Mouse (Mus musculus) cerebellum, adult 18-20 months (tissue): ENCODE results near the gene Ahrr.

Experiments used
- DNase-seq, 2 experiments: peaks; one replicate each; pipeline ENCODE4 v3.0.0; 2021

The Ahrr gene

GRCm38 (mm10) chr13:74292167-74292566, at the start of gene Ahrr:
Gene Ahrr (minus strand): TSS chr13:74292331.
- no peak for DNase-seq

- DNase-seq: peak; percentile 27 to 30
These were observed 48.9 kb upstream of the Ahrr start for GRCm38 (mm10) chr13:74341036-74341435.

GRCm38 (mm10) chr13:74329321-74329720, 37.2 kb upstream of the Ahrr start:
- no peak for DNase-seq

GRCm38 (mm10) chr13:74317170-74317849, 25.2 kb upstream of the Ahrr start, which contains the start of gene Pdcd6:
Gene Pdcd6 (minus strand): TSS chr13:74317580.
- DNase-seq: peak; percentile 88 to 94

- no peak for DNase-seq
These were observed 24.6 kb upstream of the Ahrr start for GRCm38 (mm10) chr13:74316789-74317169.

- no peak for DNase-seq
These were observed 24.3 kb upstream of the Ahrr start for GRCm38 (mm10) chr13:74316386-74316785.

GRCm38 (mm10) chr13:74314616-74315015, 22.5 kb upstream of the Ahrr start:
- DNase-seq: no peak

- no peak for DNase-seq
These were observed 13.6 kb upstream of the Ahrr start for GRCm38 (mm10) chr13:74305780-74306179.

GRCm38 (mm10) chr13:74305380-74305779, 13.2 kb upstream of the Ahrr start:
- no peak for DNase-seq

- no peak for DNase-seq
These were observed 10.2 kb upstream of the Ahrr start for GRCm38 (mm10) chr13:74302050-74303037.

GRCm38 (mm10) chr13:74301607-74301984, 9.5 kb upstream of the Ahrr start:
- DNase-seq: no peak

GRCm38 (mm10) chr13:74300925-74301606, 8.9 kb upstream of the Ahrr start:
- peak; percentile 57 to 66 for DNase-seq

- no peak for DNase-seq
These were observed 4.2 kb upstream of the Ahrr start for GRCm38 (mm10) chr13:74296376-74296775.

GRCm38 (mm10) chr13:74289646-74290045, 2.5 kb downstream of the Ahrr start:
- DNase-seq: no peak

- no peak for DNase-seq
These were observed 9.8 kb downstream of the Ahrr start for GRCm38 (mm10) chr13:74282299-74282698.

GRCm38 (mm10) chr13:74275726-74276125, 16.4 kb downstream of the Ahrr start:
- DNase-seq: no peak

- DNase-seq: peak in 1 of 2 experiments; percentile 3
These were observed 31.7 kb downstream of the Ahrr start for GRCm38 (mm10) chr13:74260231-74260992.

GRCm38 (mm10) chr13:74259460-74260230, 32.5 kb downstream of the Ahrr start:
- DNase-seq: peak; percentile 14 to 23

- DNase-seq: no peak
These were observed 45.6 kb downstream of the Ahrr start for GRCm38 (mm10) chr13:74246494-74246893.

- no peak for DNase-seq
These were observed 46.3 kb downstream of the Ahrr start for GRCm38 (mm10) chr13:74245899-74246231.

GRCm38 (mm10) chr13:74245214-74245898, 46.8 kb downstream of the Ahrr start:
- DNase-seq: peak; percentile 6
